ENCODE assay signal across 8 mouse cellular contexts in genomic region chr9:58275797-58276196, GRCm38 (mm10). TPM values are rescaled to one million over a fixed set of nuclear protein-coding genes. Genes with fewer than 3 reads are reported as not detected.
DNase-seq lines count a peak whose midpoint lies in the region; ATAC-seq and TF ChIP-seq lines count a peak whose summit lies in the region.

No protein-coding gene starts in this region.

- no peak for DNase-seq in heart, embryonic 10.5 days (ENCODE audit: low spot score)
- no peak for DNase-seq in heart, adult 9 months (ENCODE audit: low spot score in 2 of 2)
- peak; percentile 32 for DNase-seq in thymus, postnatal 14 days
- no peak for DNase-seq in thymus, postnatal 4 days
- DNase-seq in limb, embryonic 14.5 days (ENCODE audit: low spot score) = no peak
- DNase-seq in Muller cell, postnatal 12 days (ENCODE audit: inconsistent ontology term) = no peak
- no peak for DNase-seq in right cerebral cortex, postnatal 25 days
- no peak for DNase-seq in right cerebral cortex, adult 2 months (ENCODE audit: low spot score in 2 of 2)

- peak overlapping the region; percentile 15; the same call in 1 of the 2 replicates for H3K4me2 ChIP-seq in limb, embryonic 14.5 days (replicated peaks; ENCODE audit: low read depth, low read length, severe bottlenecking)

- WGBS in heart, embryonic 10.5 days = 74% methylated on average over 3 of the region's 3 CpGs
- 68% methylated on average over 3 of the region's 3 CpGs for WGBS in limb, embryonic 14.5 days

- H3K27me3 ChIP-seq in heart, embryonic 10.5 days (ENCODE audit: insufficient read depth, poor library complexity, severe bottlenecking) = no peaks in the 10 kb centered on the region
- H3K27me3 ChIP-seq in limb, embryonic 14.5 days (ENCODE audit: control insufficient read depth, insufficient read depth, low read length) = no peaks in the 10 kb centered on the region

- no peaks in the 10 kb centered on the region for H3K36me3 ChIP-seq in heart, embryonic 10.5 days
- H3K36me3 ChIP-seq in limb, embryonic 14.5 days (ENCODE audit: control insufficient read depth, insufficient read depth, low read length) = no peaks in the 10 kb centered on the region

- H3K4me3 ChIP-seq in heart, embryonic 10.5 days = no peak overlapping the region; the same call in 1 of the 2 replicates
- no peak overlapping the region for H3K4me3 ChIP-seq in limb, embryonic 14.5 days (replicated peaks; ENCODE audit: low read length)

- peaks cover 29% of the 10 kb centered on the region for H3K4me1 ChIP-seq in heart, embryonic 10.5 days
- peaks cover 18% of the 10 kb centered on the region for H3K4me1 ChIP-seq in limb, embryonic 14.5 days (ENCODE audit: control insufficient read depth, insufficient read depth, low read length)

- no peak for ATAC-seq in limb, embryonic 14.5 days (ENCODE audit: low FRiP score, low read depth)

- H3K9ac ChIP-seq in limb, embryonic 14.5 days (ENCODE audit: low read depth, low read length, severe bottlenecking) = peak overlapping the region; percentile 8; the same call in 1 of the 2 replicates

- H3K27ac ChIP-seq in heart, embryonic 10.5 days = peak overlapping the region; percentile 83
- H3K27ac ChIP-seq in limb, embryonic 14.5 days (replicated peaks; ENCODE audit: low read depth, low read length) = peak overlapping the region; percentile 73

- no peaks in the 10 kb centered on the region for H3K9me3 ChIP-seq in heart, embryonic 10.5 days
- H3K9me3 ChIP-seq in limb, embryonic 14.5 days (ENCODE audit: control insufficient read depth, low read length) = no peaks in the 10 kb centered on the region

- no peak for TF ChIP-seq POLR2A in limb, embryonic 14.5 days (IDR thresholded peaks at IDR 0.05; ENCODE audit: borderline replicate concordance, extremely low read depth, insufficient read depth, insufficient read length)

RNA-seq across cellular contexts. Expression of gene Stoml1, which starts 22.8 kb away (rescaled TPM):
- polyA plus RNA-seq in heart, embryonic 10.5 days (2016; fragmentation: Nextera tagmentation; extraction: Ambion mirVana) = 24.2 and 27.0 TPM in 2 replicates
- polyA plus RNA-seq in limb, embryonic 14.5 days (2012; rRNA removed) = 47.2 and 57.5 TPM in 2 replicates
- polyA plus RNA-seq in limb, embryonic 14.5 days (2014; fragmentation: Nextera tagmentation; extraction: Ambion mirVana) = 28.7 and 30.4 TPM in 2 replicates

RNA-seq across cellular contexts. Expression of gene Pml, which starts 26.2 kb away (rescaled TPM):
- polyA plus RNA-seq in heart, embryonic 10.5 days (2016; fragmentation: Nextera tagmentation; extraction: Ambion mirVana) = 14.7 and 17.6 TPM in 2 replicates
- 22.4 and 24.8 TPM in 2 replicates for polyA plus RNA-seq in limb, embryonic 14.5 days (2012; rRNA removed)
- polyA plus RNA-seq in limb, embryonic 14.5 days (2014; fragmentation: Nextera tagmentation; extraction: Ambion mirVana) = 15.4 and 18.4 TPM in 2 replicates

RNA-seq across cellular contexts. Expression of gene Loxl1, which starts 37.2 kb away (rescaled TPM):
- polyA plus RNA-seq in heart, embryonic 10.5 days (2016; fragmentation: Nextera tagmentation; extraction: Ambion mirVana) = 35.7 and 36.1 TPM in 2 replicates
- polyA plus RNA-seq in limb, embryonic 14.5 days (2012; rRNA removed) = 86.6 and 125 TPM in 2 replicates
- 80.7 and 88.4 TPM in 2 replicates for polyA plus RNA-seq in limb, embryonic 14.5 days (2014; fragmentation: Nextera tagmentation; extraction: Ambion mirVana)
